ENCODE assay signal across 8 mouse cellular contexts in the genomic region with DNA sequence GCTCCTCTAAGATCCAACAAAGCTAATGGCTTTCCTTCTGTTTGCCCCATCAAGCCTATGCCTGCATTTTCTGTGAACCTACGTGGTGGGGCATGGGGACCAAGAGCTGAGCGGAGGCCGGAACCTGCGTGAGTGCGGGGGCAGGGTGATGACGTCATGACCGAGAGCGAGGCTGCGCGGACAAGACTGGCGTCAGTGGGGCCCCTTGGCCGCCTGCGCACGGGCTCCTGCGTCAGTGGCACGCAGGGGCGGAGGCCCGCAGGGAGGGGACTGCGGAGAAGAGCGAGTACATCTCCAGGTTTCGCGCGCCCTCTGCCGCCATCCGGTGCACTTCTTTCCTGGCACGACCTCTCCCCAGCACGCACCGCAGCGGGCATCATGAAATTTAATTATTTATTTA. TPM values are rescaled to one million over a fixed set of nuclear protein-coding genes. Genes with fewer than 3 reads are reported as not detected.
DNase-seq lines count a peak whose midpoint lies in the region; ATAC-seq lines count a peak whose summit lies in the region.

No protein-coding gene starts in this region.

- no peaks in the 10 kb centered on the region for H3K27me3 ChIP-seq in hindbrain, embryonic 14.5 days (ENCODE audit: control insufficient read depth, insufficient read depth, low read length)

- peak overlapping the region; percentile 97 for H3K4me2 ChIP-seq in hindbrain, embryonic 14.5 days (replicated peaks)

- H3K36me3 ChIP-seq in hindbrain, embryonic 14.5 days (replicated peaks; ENCODE audit: control insufficient read depth, insufficient read depth) = peaks cover 37% of the 10 kb centered on the region

- H3K4me1 ChIP-seq in hindbrain, embryonic 14.5 days (replicated peaks; ENCODE audit: control insufficient read depth, insufficient read depth, low read length) = peaks cover 36% of the 10 kb centered on the region

- H3K9ac ChIP-seq in hindbrain, embryonic 14.5 days = peak overlapping the region; percentile 26

- peak; percentile 72 for ATAC-seq in hindbrain, embryonic 14.5 days (ENCODE audit: low FRiP score)

- H3K9me3 ChIP-seq in hindbrain, embryonic 14.5 days (ENCODE audit: control insufficient read depth, low read length) = no peaks in the 10 kb centered on the region

- DNase-seq in T-cell, adult 2 months (ENCODE audit: low spot score) = peak; percentile 100
- peak; percentile 97 to 99 for DNase-seq in cerebellum, postnatal 25 days
- peak; percentile 91 to 94 for DNase-seq in frontal cortex, postnatal 25 days (ENCODE audit: low spot score in 2 of 2)
- DNase-seq in hindbrain, embryonic 14.5 days (ENCODE audit: low spot score) = peak; percentile 90
- DNase-seq in left cerebral cortex, adult 11 months (ENCODE audit: low spot score) = peak; percentile 96
- DNase-seq in lung, postnatal 36 days = peak; percentile 98
- DNase-seq in retina, embryonic 14.5 days (ENCODE audit: low spot score) = peak; percentile 90
- DNase-seq in thymus, postnatal 36 days = peak; percentile 94 to 98

- peak overlapping the region; percentile 86 for H3K27ac ChIP-seq in hindbrain, embryonic 14.5 days

- WGBS in hindbrain, embryonic 14.5 days = under 1% methylated on average over 29 of the region's 29 CpGs

- peak overlapping the region; percentile 80 for H3K4me3 ChIP-seq in hindbrain, embryonic 14.5 days (replicated peaks; ENCODE audit: low read length)

RNA-seq across cellular contexts. Expression of a gene that starts 0.6 kb away (rescaled TPM):
- 93.4 and 96.4 TPM in 2 replicates for polyA plus RNA-seq in hindbrain, embryonic 14.5 days (2014; fragmentation: Nextera tagmentation; extraction: Ambion mirVana)

RNA-seq across cellular contexts. Expression of a gene that starts 2.8 kb away (rescaled TPM):
- 469 and 505 TPM in 2 replicates for polyA plus RNA-seq in hindbrain, embryonic 14.5 days (2014; fragmentation: Nextera tagmentation; extraction: Ambion mirVana)

RNA-seq across cellular contexts. Expression of a gene that starts 6.8 kb away (rescaled TPM):
- polyA plus RNA-seq in hindbrain, embryonic 14.5 days (2014; fragmentation: Nextera tagmentation; extraction: Ambion mirVana) = 44.1 and 54.4 TPM in 2 replicates

RNA-seq across cellular contexts. Expression of a gene that starts 24.5 kb away (rescaled TPM):
- 203 and 252 TPM in 2 replicates for polyA plus RNA-seq in hindbrain, embryonic 14.5 days (2014; fragmentation: Nextera tagmentation; extraction: Ambion mirVana)

RNA-seq across cellular contexts. Expression of a gene that starts 25.6 kb away (rescaled TPM):
- 20.2 and 24.6 TPM in 2 replicates for polyA plus RNA-seq in hindbrain, embryonic 14.5 days (2014; fragmentation: Nextera tagmentation; extraction: Ambion mirVana)

Comparison
In these comparisons a context has a peak if more than half of its experiments do, and no peak if none do; other contexts are left out.
1. Peak in every context shown above with its lines: DNase-seq, ATAC-seq, H3K4me3 ChIP-seq and H3K27ac ChIP-seq.